Mouse (Mus musculus) stomach, postnatal 0 days (tissue): ENCODE measurements around the gene Irgq. TPM values are rescaled to one million over a fixed set of nuclear protein-coding genes. Genes with fewer than 3 reads are reported as not detected.
"Not testable (repeated sequence)": the region's sequence is repeated elsewhere in the genome, so short reads cannot be mapped to it uniquely, and the experiment has no call there.

ENCODE experiments used
- ATAC-seq: fragments of 200-750 bp; cut with Nextera tagmentation; 2 replicates; pipeline ENCODE4 v1.8.0; 2017; ENCODE audit not compliant: low FRiP score, low TSS enrichment
- DNase-seq: peaks from one replicate; pipeline ENCODE4 v3.0.0-alpha.2; 2016; ENCODE audit warnings: low spot score
- H3K27ac ChIP-seq: fragments of 300-500 bp; sonication (generic); replicated peaks from 2 replicates; pipeline ENCODE4 v1.5.1; 2014; ENCODE audit warnings: mild to moderate bottlenecking, control low read depth
- H3K27me3 ChIP-seq: fragments of 300-500 bp; sonication (generic); 2 replicates; pipeline ENCODE4 v1.6.1; 2014; ENCODE audit warnings: low read length; ENCODE audit not compliant: control insufficient read depth, insufficient read depth
- H3K36me3 ChIP-seq: fragments of 300-500 bp; sonication (generic); 2 replicates; pipeline ENCODE4 v1.6.1; 2014; ENCODE audit warnings: low read length, mixed read lengths; ENCODE audit not compliant: control insufficient read depth, insufficient read depth
- H3K4me1 ChIP-seq: fragments of 300-500 bp; sonication (generic); replicated peaks from 2 replicates; pipeline ENCODE4 v1.6.1; 2014; ENCODE audit warnings: antibody characterized with exemption; ENCODE audit not compliant: control insufficient read depth, insufficient read depth
- H3K4me2 ChIP-seq: fragments of 300-500 bp; sonication (generic); replicated peaks from 2 replicates; pipeline ENCODE4 v1.6.1; 2014; ENCODE audit warnings: low read depth, mild to moderate bottlenecking, control low read depth, moderate library complexity
- H3K4me3 ChIP-seq: fragments of 300-500 bp; sonication (generic); 2 replicates; pipeline ENCODE4 v1.5.1; 2014; ENCODE audit warnings: low read depth, low read length, control low read depth
- H3K9ac ChIP-seq: fragments of 300-500 bp; sonication (generic); 2 replicates; pipeline ENCODE4 v1.6.1; 2014; ENCODE audit warnings: mild to moderate bottlenecking, low read length, control low read depth, mixed read lengths
- H3K9me3 ChIP-seq: fragments of 300-500 bp; sonication (generic); 2 replicates; pipeline ENCODE4 v1.6.1; 2016; ENCODE audit warnings: low read length; ENCODE audit not compliant: control insufficient read depth
- CTCF ChIP-seq: IDR thresholded peaks from 2 replicates; pipeline ENCODE4 v1.5.1; 2016; ENCODE audit warnings: antibody characterized with exemption, low read depth, mild to moderate bottlenecking, moderate library complexity
- EP300 ChIP-seq: optimal IDR thresholded peaks from 2 replicates; pipeline ENCODE3; 2016; ENCODE audit warnings: antibody characterized with exemption
- WGBS: fragments of 180-500 bp; shearing (Covaris S2); extraction: QIAGEN DNeasy Blood & Tissue Kit; methylation state at CpG from one replicate; pipeline ENCODE4 v1.1.7; 2014; 5-methylcytosine and 5-hydroxymethylcytosine counted together
- polyA plus RNA-seq: library from polyadenylated mRNA; unstranded; fragments of >200 nt; fragmentation: Nextera tagmentation; extraction: Ambion mirVana; gene quantifications from 2 replicates; pipeline ENCODE4 v1.2.1, GENCODE M21; 2015

Gene Irgq
- polyA plus RNA-seq, 1 experiment from 2014 or later: 4.3 TPM

GRCm38 (mm10) chr7:24519130-24519529, 11.4 kb upstream of the Irgq start:
- Histone ChIP-seq H3K27ac (no peak overlapping the region), H3K4me3 (no peak overlapping the region), H3K27me3 (no peaks in the 10 kb centered on the region), H3K4me2 (no peak overlapping the region), H3K9me3 (no peaks in the 10 kb centered on the region), H3K36me3 (no peaks in the 10 kb centered on the region), H3K4me1 (no peaks in the 10 kb centered on the region), H3K9ac (no peak overlapping the region)
- ATAC-seq (no peak), DNase-seq (no peak)
- TF ChIP-seq CTCF (no peak), EP300 (no peak)
- WGBS: 65% methylated on average over 3 of the region's 3 CpGs

GRCm38 (mm10) chr7:24520054-24520453, 10.4 kb upstream of the Irgq start:
- not testable (repeated sequence) for H3K4me3 ChIP-seq, H3K4me2 ChIP-seq, H3K4me1 ChIP-seq, H3K9me3 ChIP-seq, H3K36me3 ChIP-seq, DNase-seq, H3K9ac ChIP-seq, H3K27ac ChIP-seq, ATAC-seq, H3K27me3 ChIP-seq
- 84% methylated on average over 9 of the region's 10 CpGs for WGBS

DNA sequence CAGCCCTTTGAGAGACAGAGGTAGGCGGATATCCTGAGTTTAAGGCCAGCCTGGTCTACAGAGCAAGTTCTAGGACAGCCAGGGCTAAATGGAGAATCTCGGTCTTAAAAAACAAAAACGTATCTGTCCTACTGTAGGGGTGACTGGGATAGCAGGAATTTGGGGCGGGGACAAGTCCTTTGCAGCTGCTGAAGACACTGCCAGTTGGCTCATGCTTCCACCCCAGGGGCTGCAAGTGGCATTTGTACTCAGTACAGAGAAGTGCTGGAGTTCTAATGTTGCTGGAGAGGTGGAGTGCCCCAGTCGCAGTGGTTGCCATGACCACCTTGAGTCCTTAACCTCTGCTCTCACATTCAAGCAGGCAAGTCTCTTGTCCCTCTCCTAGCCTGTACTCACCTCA, 7.7 kb upstream of the Irgq start:
- TF ChIP-seq EP300 (no peak), CTCF (no peak)
- Histone ChIP-seq H3K9me3 (no peaks in the 10 kb centered on the region), H3K36me3 (no peaks in the 10 kb centered on the region), H3K4me1 (no peaks in the 10 kb centered on the region), H3K4me2 (no peak overlapping the region), H3K4me3 (no peak overlapping the region), H3K27ac (no peak overlapping the region), H3K9ac (no peak overlapping the region), H3K27me3 (no peaks in the 10 kb centered on the region)
- DNase-seq (no peak), ATAC-seq (no peak)
- 46% methylated on average over 5 of the region's 5 CpGs for WGBS

DNA sequence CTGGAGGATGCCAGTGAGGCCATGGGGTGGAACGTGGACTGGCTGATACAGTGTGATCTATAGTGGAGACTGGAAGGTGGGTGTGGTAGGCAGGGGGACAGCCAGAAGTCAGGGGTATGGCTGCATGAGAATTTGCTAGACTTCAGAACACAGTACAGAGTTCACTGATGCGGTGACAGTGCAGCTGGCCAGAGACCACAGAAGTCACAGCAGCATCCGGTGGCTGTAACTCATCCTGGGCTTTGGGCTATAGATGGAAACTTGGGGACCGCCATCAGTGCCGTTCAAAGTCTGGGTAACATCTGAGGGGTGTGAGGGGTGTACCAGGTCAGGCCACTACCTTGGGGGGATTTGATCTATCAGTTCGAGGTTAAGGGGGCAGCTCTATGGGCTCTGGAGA, 6.8 kb upstream of the Irgq start:
- Histone ChIP-seq H3K27me3 (no peaks in the 10 kb centered on the region), H3K9ac (no peak overlapping the region), H3K9me3 (no peaks in the 10 kb centered on the region), H3K27ac (no peak overlapping the region), H3K4me2 (no peak overlapping the region), H3K36me3 (no peaks in the 10 kb centered on the region), H3K4me3 (no peak overlapping the region), H3K4me1 (no peaks in the 10 kb centered on the region)
- 88% methylated on average over 6 of the region's 6 CpGs for whole genome bisulfite sequencing
- TF ChIP-seq CTCF (no peak), EP300 (no peak)
- no peak for ATAC-seq
- DNase-seq: no peak

GRCm38 (mm10) chr7:24524978-24525377, 5.5 kb upstream of the Irgq start:
- Histone ChIP-seq H3K4me3 (no peak overlapping the region), H3K36me3 (no peaks in the 10 kb centered on the region), H3K9ac (no peak overlapping the region), H3K27ac (no peak overlapping the region), H3K4me2 (no peak overlapping the region), H3K9me3 (no peaks in the 10 kb centered on the region), H3K27me3 (no peaks in the 10 kb centered on the region), H3K4me1 (no peaks in the 10 kb centered on the region)
- WGBS: 80% methylated on average over 6 of the region's 6 CpGs
- no peak for ATAC-seq
- no peak for DNase-seq
- TF ChIP-seq CTCF: peak; percentile 35; the same call in 1 of the 2 replicates
- TF ChIP-seq EP300: no peak

- ATAC-seq: no peak
- no peaks in the 10 kb centered on the region for H3K9me3 ChIP-seq
- H3K36me3 ChIP-seq: no peaks in the 10 kb centered on the region
- no peak overlapping the region for H3K4me3 ChIP-seq
- no peak for DNase-seq
- H3K9ac ChIP-seq: no peak overlapping the region
- no peaks in the 10 kb centered on the region for H3K27me3 ChIP-seq
- no peaks in the 10 kb centered on the region for H3K4me1 ChIP-seq
- no peak overlapping the region for H3K27ac ChIP-seq
- no peak for TF ChIP-seq CTCF
- no peak for TF ChIP-seq EP300
- no peak overlapping the region for H3K4me2 ChIP-seq
- 85% methylated on average over 12 of the region's 12 CpGs for WGBS
Measured at GRCm38 (mm10) chr7:24525686-24526420, 4.6 kb upstream of the Irgq start.
